Mouse (Mus musculus): ENCODE results near the gene Lhfpl2. TPM values are rescaled to one million over a fixed set of nuclear protein-coding genes. Genes with fewer than 3 reads are reported as not detected.

Lhfpl2 gene
- polyA plus RNA-seq, 1 experiment from 2014 or later, result 33.0 TPM

- TF ChIP-seq CTCF (IDR thresholded peaks at IDR 0.05), result no peak
- DNase-seq (ENCODE audit: low read depth, low spot score), result no peak
- in situ Hi-C loops (cut with MboI; ENCODE audit: low pct_unique_long_range_greater_than_20kb), result loop anchor here (10.0 kb wide), 1 partner anchor 183 kb away; no protein-coding TSS in a partner anchor
- no peak for ATAC-seq
- CTCF ChIA-PET, result interaction anchor here (2.4 kb wide), 1 partner anchor 138 kb away, joined by 6 read pairs; no protein-coding TSS in a partner anchor
- POLR2A ChIA-PET, result no interaction called here
- H3K27me3 ChIP-seq, result no peaks in the 10 kb centered on the region
These were observed 150.4 kb downstream of the Lhfpl2 start for GRCm38 (mm10) chr13:94207973-94208372.

GRCm38 (mm10) chr13:94208892-94209291, 151.3 kb downstream of the Lhfpl2 start:
- POLR2A ChIA-PET, result no interaction called here

GRCm38 (mm10) chr13:94211236-94212119, 153.9 kb downstream of the Lhfpl2 start:
- ChIA-PET POLR2A (interaction anchor here (0.7 kb wide), 1 partner anchor 173 kb away, joined by 3 read pairs; no protein-coding TSS in a partner anchor), CTCF (no interaction called here)

More at GRCm38 (mm10) chr13:94208892-94209291, 151.3 kb downstream of the Lhfpl2 start:
- CTCF ChIA-PET, result interaction anchor here (1.1 kb wide), 1 partner anchor 416 kb away, joined by 4 read pairs; no protein-coding TSS in a partner anchor
- TF ChIP-seq CTCF (IDR thresholded peaks at IDR 0.05), result peak; percentile 66
- no peak for ATAC-seq
- in situ Hi-C loops (cut with MboI; ENCODE audit: low pct_unique_long_range_greater_than_20kb), result loop anchor here (10.0 kb wide), 1 partner anchor 184 kb away; no protein-coding TSS in a partner anchor
- no peaks in the 10 kb centered on the region for H3K27me3 ChIP-seq
- DNase-seq (ENCODE audit: low read depth, low spot score), result no peak

GRCm38 (mm10) chr13:94212179-94212578, 154.6 kb downstream of the Lhfpl2 start:
- POLR2A ChIA-PET, result no interaction called here
- CTCF ChIA-PET, result interaction anchor here (0.9 to 1.5 kb wide), 9 partner anchors 8 to 419 kb away, joined by 3 to 8 read pairs (median 4); no protein-coding TSS in a partner anchor
- in situ Hi-C loops (cut with MboI; ENCODE audit: low pct_unique_long_range_greater_than_20kb), result loop anchor here (5.0 kb wide), 1 partner anchor 420 kb away; no protein-coding TSS in a partner anchor
- no peak for TF ChIP-seq CTCF (IDR thresholded peaks at IDR 0.05)
- DNase-seq (ENCODE audit: low read depth, low spot score), result no peak
- H3K27me3 ChIP-seq, result no peaks in the 10 kb centered on the region
- no peak for ATAC-seq

More at GRCm38 (mm10) chr13:94211236-94212119, 153.9 kb downstream of the Lhfpl2 start:
- in situ Hi-C loops (cut with MboI; ENCODE audit: low pct_unique_long_range_greater_than_20kb), result loop anchor here (5.0 kb wide), 1 partner anchor 419 kb away; no protein-coding TSS in a partner anchor
- ATAC-seq (no peak), DNase-seq (ENCODE audit: low read depth, low spot score) (no peak)
- H3K27me3 ChIP-seq, result no peaks in the 10 kb centered on the region
- TF ChIP-seq CTCF (IDR thresholded peaks at IDR 0.05), result no peak

- POLR2A ChIA-PET, result no interaction called here
- no peak for ATAC-seq
- peak; percentile 75 for TF ChIP-seq CTCF (IDR thresholded peaks at IDR 0.05)
- CTCF ChIA-PET, result interaction anchor here (0.6 to 1.5 kb wide), 10 partner anchors 8 to 427 kb away, joined by 3 to 8 read pairs (median 4); no protein-coding TSS in a partner anchor
- DNase-seq (ENCODE audit: low read depth, low spot score), result no peak
- in situ Hi-C loops (cut with MboI; ENCODE audit: low pct_unique_long_range_greater_than_20kb), result loop anchor here (5.0 kb wide), 1 partner anchor 420 kb away; no protein-coding TSS in a partner anchor
- H3K27me3 ChIP-seq, result no peaks in the 10 kb centered on the region
These were observed 155.1 kb downstream of the Lhfpl2 start for GRCm38 (mm10) chr13:94212716-94213115.

GRCm38 (mm10) chr13:94223609-94224008, 166.0 kb downstream of the Lhfpl2 start:
- no peak for TF ChIP-seq CTCF (IDR thresholded peaks at IDR 0.05)
- CTCF ChIA-PET, result no interaction called here
- POLR2A ChIA-PET, result interaction anchor here (0.6 kb wide), 1 partner anchor 105 kb away, joined by 3 read pairs; no protein-coding TSS in a partner anchor
- in situ Hi-C loops (cut with MboI; ENCODE audit: low pct_unique_long_range_greater_than_20kb), result no loop called here
- ATAC-seq, result no peak
- DNase-seq (ENCODE audit: low read depth, low spot score), result no peak
- H3K27me3 ChIP-seq, result no peaks in the 10 kb centered on the region

GRCm38 (mm10) chr13:94224717-94225705, 167.4 kb downstream of the Lhfpl2 start:
- DNase-seq (ENCODE audit: low read depth, low spot score), result no peak
- H3K27me3 ChIP-seq, result no peaks in the 10 kb centered on the region
- TF ChIP-seq CTCF (IDR thresholded peaks at IDR 0.05), result no peak
- ChIA-PET CTCF (no interaction called here), POLR2A (no interaction called here)
- ATAC-seq, result no peak
- in situ Hi-C loops (cut with MboI; ENCODE audit: low pct_unique_long_range_greater_than_20kb), result no loop called here

- CTCF ChIA-PET, result interaction anchor here (1.8 kb wide), 1 partner anchor 11 kb away, joined by 5 read pairs; no protein-coding TSS in a partner anchor
- ATAC-seq, result no peak
- TF ChIP-seq CTCF (IDR thresholded peaks at IDR 0.05), result no peak
- in situ Hi-C loops (cut with MboI; ENCODE audit: low pct_unique_long_range_greater_than_20kb), result no loop called here
- POLR2A ChIA-PET, result no interaction called here
- DNase-seq (ENCODE audit: low read depth, low spot score), result no peak
- H3K27me3 ChIP-seq, result no peaks in the 10 kb centered on the region
These were observed 174.3 kb downstream of the Lhfpl2 start for GRCm38 (mm10) chr13:94231871-94232270.

- ATAC-seq, result no peak
- no peaks in the 10 kb centered on the region for H3K27me3 ChIP-seq
- ChIA-PET CTCF (no interaction called here), POLR2A (no interaction called here)
- no peak for TF ChIP-seq CTCF (IDR thresholded peaks at IDR 0.05)
- no peak for DNase-seq (ENCODE audit: low read depth, low spot score)
- in situ Hi-C loops (cut with MboI; ENCODE audit: low pct_unique_long_range_greater_than_20kb), result no loop called here
These were observed 181.9 kb downstream of the Lhfpl2 start for GRCm38 (mm10) chr13:94239488-94239887.

- no peak for TF ChIP-seq CTCF (IDR thresholded peaks at IDR 0.05)
- ChIA-PET POLR2A (no interaction called here), CTCF (no interaction called here)
- DNase-seq (ENCODE audit: low read depth, low spot score), result no peak
- ATAC-seq, result no peak
- in situ Hi-C loops (cut with MboI; ENCODE audit: low pct_unique_long_range_greater_than_20kb), result no loop called here
- H3K27me3 ChIP-seq, result no peaks in the 10 kb centered on the region
These were observed 182.5 kb downstream of the Lhfpl2 start for GRCm38 (mm10) chr13:94240111-94240510.
